Comparison of ENCODE assay signal across 13 mouse cellular contexts in genomic region chr7:28969672-28970394, GRCm38 (mm10). TPM values are rescaled to one million over a fixed set of nuclear protein-coding genes. Genes with fewer than 3 reads are reported as not detected.
DNase-seq lines count a peak whose midpoint lies in the region; ATAC-seq and TF ChIP-seq lines count a peak whose summit lies in the region.
"Had no signal": no experiment of that assay in that cellular context is flagged by ENCODE, and none has a peak within 500 bp of the region (broad histone marks: within the 10 kb centered on the region; RNA-seq: fewer than 3 reads in every experiment).

No protein-coding gene starts in this region.

- 0 out of 2 replicates have a peak overlapping the region, but pooled peaks have one; percentile 15 for H3K9ac ChIP-seq in heart, embryonic 13.5 days
- no peak overlapping the region for H3K9ac ChIP-seq in intestine, postnatal 0 days (ENCODE audit: low read depth, low read length)
- H3K9ac ChIP-seq in liver, embryonic 16.5 days (ENCODE audit: low read depth, low read length) = no peak overlapping the region
- H3K9ac ChIP-seq: forebrain, embryonic 12.5 days had no signal

- H3K4me1 ChIP-seq in heart, embryonic 13.5 days = peaks cover 29% of the 10 kb centered on the region
- 0 out of 2 replicates have a peak, but pooled peaks cover 6% of the 10 kb centered on the region for H3K4me1 ChIP-seq in intestine, postnatal 0 days (replicated peaks; ENCODE audit: control insufficient read depth, insufficient read depth, low read length)
- peaks cover 8% of the 10 kb centered on the region for H3K4me1 ChIP-seq in liver, embryonic 16.5 days (ENCODE audit: control insufficient read depth, low read depth, low read length)
- H3K4me1 ChIP-seq: forebrain, embryonic 12.5 days had no signal

- no peak overlapping the region for H3K4me3 ChIP-seq in heart, embryonic 13.5 days
- H3K4me3 ChIP-seq in intestine, postnatal 0 days (ENCODE audit: low read depth, low read length) = no peak overlapping the region
- no peak overlapping the region for H3K4me3 ChIP-seq in liver, embryonic 16.5 days (ENCODE audit: low read depth, low read length)
- H3K4me3 ChIP-seq: forebrain, embryonic 12.5 days had no signal

- H3K4me2 ChIP-seq in heart, embryonic 13.5 days = no peak overlapping the region
- peak overlapping the region; percentile 38; the same call in 1 of the 2 replicates for H3K4me2 ChIP-seq in intestine, postnatal 0 days (replicated peaks; ENCODE audit: low read depth)
- H3K4me2 ChIP-seq in liver, embryonic 16.5 days (ENCODE audit: low read depth, low read length) = no peak overlapping the region
- H3K4me2 ChIP-seq: forebrain, embryonic 12.5 days had no signal

- DNase-seq in heart, postnatal 10 days = no peak
- DNase-seq in ES-CJ7 (ENCODE audit: low read depth, low spot score) = peak; percentile 86
- no peak for DNase-seq in left cerebral cortex, adult 18-20 months (ENCODE audit: low spot score in 2 of 2)
- no peak for DNase-seq in left cerebral cortex, adult 9 months (ENCODE audit: low spot score in 2 of 2)
- DNase-seq: adrenal gland, postnatal 36 days; layer of hippocampus, postnatal 36 days; midbrain, embryonic 14.5 days had no signal

- H3K9me3 ChIP-seq in heart, embryonic 13.5 days = no peaks in the 10 kb centered on the region
- no peaks in the 10 kb centered on the region for H3K9me3 ChIP-seq in intestine, postnatal 0 days (ENCODE audit: control insufficient read depth)
- H3K9me3 ChIP-seq in liver, embryonic 16.5 days (replicated peaks; ENCODE audit: control insufficient read depth, low read length) = no peaks in the 10 kb centered on the region
- H3K9me3 ChIP-seq: forebrain, embryonic 12.5 days had no signal

- 64% methylated on average over 12 of the region's 12 CpGs for WGBS in heart, embryonic 13.5 days
- 31% methylated on average over 12 of the region's 12 CpGs for WGBS in intestine, postnatal 0 days
- whole genome bisulfite sequencing in liver, embryonic 16.5 days (ENCODE audit: insufficient replicate concordance) = 72% methylated on average over 12 of the region's 12 CpGs

- H3K27me3 ChIP-seq in heart, embryonic 13.5 days (replicated peaks) = no peaks in the 10 kb centered on the region
- no peaks in the 10 kb centered on the region for H3K27me3 ChIP-seq in intestine, postnatal 0 days (replicated peaks; ENCODE audit: control insufficient read depth, insufficient read depth, low read length)
- H3K27me3 ChIP-seq in liver, embryonic 16.5 days (ENCODE audit: control insufficient read depth, insufficient read depth, low read depth, low read length) = no peaks in the 10 kb centered on the region
- H3K27me3 ChIP-seq: CH12.LX; forebrain, embryonic 12.5 days had no signal

- no peak for ATAC-seq in heart, embryonic 13.5 days (ENCODE audit: extremely low read depth, insufficient number of reproducible peaks, low FRiP score, low TSS enrichment)
- peak; percentile 92 for ATAC-seq in intestine, postnatal 0 days
- ATAC-seq in liver, embryonic 16.5 days (ENCODE audit: low read depth) = peak; percentile 41
- ATAC-seq in megakaryocyte-erythroid progenitor cell, adult 5-6 weeks (replicated peaks; ENCODE audit: low FRiP score, low TSS enrichment, poor library complexity, severe bottlenecking) = no peak

- peaks cover 44% of the 10 kb centered on the region for H3K36me3 ChIP-seq in heart, embryonic 13.5 days
- H3K36me3 ChIP-seq in intestine, postnatal 0 days (ENCODE audit: control insufficient read depth, insufficient read depth) = peaks cover 24% of the 10 kb centered on the region; the same call in 1 of the 2 replicates
- peaks cover 22% of the 10 kb centered on the region for H3K36me3 ChIP-seq in liver, embryonic 16.5 days (ENCODE audit: control insufficient read depth, insufficient read depth)

- intact Hi-C loops in heart, postnatal 10 days (cut with DNase I) = loop anchor here (5.0 kb wide), 2 partner anchors 33 to 178 kb away; no protein-coding TSS in a partner anchor

- TF ChIP-seq CTCF in intestine, postnatal 0 days (IDR thresholded peaks at IDR 0.05; ENCODE audit: low read depth) = no peak

- H3K27ac ChIP-seq in heart, embryonic 13.5 days (replicated peaks) = no peak overlapping the region
- peak overlapping the region; percentile 95 for H3K27ac ChIP-seq in intestine, postnatal 0 days (ENCODE audit: low read depth, low read length)
- no peak overlapping the region for H3K27ac ChIP-seq in liver, embryonic 16.5 days (ENCODE audit: low read length)
- H3K27ac ChIP-seq: forebrain, embryonic 12.5 days had no signal

RNA-seq across cellular contexts. Expression of gene Actn4, which starts 7.7 kb away (rescaled TPM):
- 259 and 266 TPM in 2 replicates for polyA plus RNA-seq in heart, embryonic 13.5 days (2015; fragmentation: Nextera tagmentation; extraction: Ambion mirVana)
- 100 to 1,000 TPM; 173 to 174 TPM for total RNA-seq in heart, postnatal 10 days (2021)
- 293 and 319 TPM in 2 replicates for polyA plus RNA-seq in intestine, postnatal 0 days (2015; fragmentation: Nextera tagmentation; extraction: Ambion mirVana)
- polyA plus RNA-seq in liver, embryonic 16.5 days (2015; fragmentation: Nextera tagmentation; extraction: Ambion mirVana) = 130 and 137 TPM in 2 replicates
- total RNA-seq in megakaryocyte-erythroid progenitor cell, adult 5-6 weeks (2014; fragmentation: Nextera tagmentation) = 93.1 and 106 TPM in 2 replicates
- total RNA-seq in megakaryocyte-erythroid progenitor cell, adult 5-6 weeks (2017) = 41.1 and 51.7 TPM in 2 replicates
- total RNA-seq in left cerebral cortex, adult 18-20 months (2021) = 100 to 1,000 TPM; 192 TPM

RNA-seq across cellular contexts. Expression of gene Eif3k, which starts 11.8 kb away (rescaled TPM):
- polyA plus RNA-seq in heart, embryonic 13.5 days (2015; fragmentation: Nextera tagmentation; extraction: Ambion mirVana) = 257 and 300 TPM in 2 replicates
- total RNA-seq in heart, postnatal 10 days (2021) = 100 to 1,000 TPM; 185 to 188 TPM
- polyA plus RNA-seq in intestine, postnatal 0 days (2015; fragmentation: Nextera tagmentation; extraction: Ambion mirVana) = 282 and 286 TPM in 2 replicates
- 195 and 205 TPM in 2 replicates for polyA plus RNA-seq in liver, embryonic 16.5 days (2015; fragmentation: Nextera tagmentation; extraction: Ambion mirVana)
- total RNA-seq in megakaryocyte-erythroid progenitor cell, adult 5-6 weeks (2014; fragmentation: Nextera tagmentation) = 499 and 586 TPM in 2 replicates
- 360 and 454 TPM in 2 replicates for total RNA-seq in megakaryocyte-erythroid progenitor cell, adult 5-6 weeks (2017)
- 100 to 1,000 TPM; 196 to 199 TPM for total RNA-seq in left cerebral cortex, adult 18-20 months (2021)

RNA-seq across cellular contexts. Expression of gene Map4k1, which starts 12.0 kb away (rescaled TPM):
- 3.4 and 5.3 TPM in 2 replicates for polyA plus RNA-seq in heart, embryonic 13.5 days (2015; fragmentation: Nextera tagmentation; extraction: Ambion mirVana)
- 1 to 10 TPM; 2.0 to 2.2 TPM for total RNA-seq in heart, postnatal 10 days (2021)
- 1.5 and 1.6 TPM in 2 replicates for polyA plus RNA-seq in intestine, postnatal 0 days (2015; fragmentation: Nextera tagmentation; extraction: Ambion mirVana)
- 28.3 and 30.2 TPM in 2 replicates for polyA plus RNA-seq in liver, embryonic 16.5 days (2015; fragmentation: Nextera tagmentation; extraction: Ambion mirVana)
- total RNA-seq in megakaryocyte-erythroid progenitor cell, adult 5-6 weeks (2014; fragmentation: Nextera tagmentation) = 64.1 and 76.8 TPM in 2 replicates
- total RNA-seq in megakaryocyte-erythroid progenitor cell, adult 5-6 weeks (2017) = 42.6 and 47.9 TPM in 2 replicates
- 1 to 10 TPM; 1.0 to 1.7 TPM for total RNA-seq in left cerebral cortex, adult 18-20 months (2021)

Comparison
In these comparisons a context has a peak if more than half of its experiments do, and no peak if none do; other contexts are left out.
1. ATAC-seq: peak in intestine, postnatal 0 days (single experiment) and liver, embryonic 16.5 days (single experiment); none in heart, embryonic 13.5 days (single experiment) and megakaryocyte-erythroid progenitor cell, adult 5-6 weeks (single experiment).
2. RNA of gene Map4k1, which starts 12.0 kb away (total RNA-seq): 42.6 to 76.8 TPM in megakaryocyte-erythroid progenitor cell, adult 5-6 weeks; 2.0 to 2.2 TPM in heart, postnatal 10 days and 1.0 to 1.7 TPM in left cerebral cortex, adult 18-20 months; every median in the first group is over 10 times any median in the second.